ENCODE assay signal across 10 mouse cellular contexts in genomic region chr15:57162401-57163343, GRCm38 (mm10).
DNase-seq lines count a peak whose midpoint lies in the region; ATAC-seq lines count a peak whose summit lies in the region.
"Had no signal": no experiment of that assay in that cellular context is flagged by ENCODE, and none has a peak within 500 bp of the region (broad histone marks: within the 10 kb centered on the region; RNA-seq: fewer than 3 reads in every experiment).

No protein-coding gene starts in this region.

- WGBS in kidney, embryonic 15.5 days: 45% methylated on average over 12 of the region's 12 CpGs
- 30% methylated on average over 12 of the region's 12 CpGs for WGBS in forebrain, embryonic 10.5 days
- WGBS in limb, embryonic 12.5 days: 68% methylated on average over 12 of the region's 12 CpGs
- 61% methylated on average over 12 of the region's 12 CpGs for WGBS in intestine, embryonic 16.5 days

- no peak overlapping the region for H3K4me2 ChIP-seq in kidney, embryonic 15.5 days
- no peak overlapping the region for H3K4me2 ChIP-seq in limb, embryonic 12.5 days
- no peak overlapping the region for H3K4me2 ChIP-seq in intestine, embryonic 16.5 days (ENCODE audit: low read depth, low read length)
- H3K4me2 ChIP-seq: heart, embryonic 15.5 days had no signal

- H3K36me3 ChIP-seq in kidney, embryonic 15.5 days: no peaks in the 10 kb centered on the region
- no peaks in the 10 kb centered on the region for H3K36me3 ChIP-seq in forebrain, embryonic 10.5 days (replicated peaks)
- no peaks in the 10 kb centered on the region for H3K36me3 ChIP-seq in limb, embryonic 12.5 days
- H3K36me3 ChIP-seq in intestine, embryonic 16.5 days (ENCODE audit: control insufficient read depth, insufficient read depth, low read length): no peaks in the 10 kb centered on the region
- H3K36me3 ChIP-seq: heart, embryonic 15.5 days had no signal

- H3K9me3 ChIP-seq in kidney, embryonic 15.5 days (replicated peaks): no peaks in the 10 kb centered on the region
- no peaks in the 10 kb centered on the region for H3K9me3 ChIP-seq in forebrain, embryonic 10.5 days
- no peaks in the 10 kb centered on the region for H3K9me3 ChIP-seq in limb, embryonic 12.5 days
- H3K9me3 ChIP-seq in intestine, embryonic 16.5 days (ENCODE audit: control insufficient read depth, low read length): no peaks in the 10 kb centered on the region
- H3K9me3 ChIP-seq: heart, embryonic 15.5 days had no signal

- DNase-seq in kidney, adult 8-10 months: no peak
- DNase-seq in forebrain, embryonic 10.5 days (ENCODE audit: extremely low spot score, low spot score): peak; percentile 52
- peak; percentile 8 for DNase-seq in retina, embryonic 14.5 days (ENCODE audit: low spot score)
- DNase-seq in kidney, adult 18-20 months: no peak
- DNase-seq: layer of hippocampus, postnatal 36 days had no signal

- no peak overlapping the region for H3K9ac ChIP-seq in kidney, embryonic 15.5 days
- no peak overlapping the region for H3K9ac ChIP-seq in limb, embryonic 12.5 days (replicated peaks)
- no peak overlapping the region for H3K9ac ChIP-seq in intestine, embryonic 16.5 days (ENCODE audit: low read depth, low read length)
- H3K9ac ChIP-seq: heart, embryonic 15.5 days had no signal

- H3K4me3 ChIP-seq in kidney, embryonic 15.5 days (replicated peaks): no peak overlapping the region
- no peak overlapping the region for H3K4me3 ChIP-seq in forebrain, embryonic 10.5 days
- no peak overlapping the region for H3K4me3 ChIP-seq in limb, embryonic 12.5 days (replicated peaks)
- H3K4me3 ChIP-seq in intestine, embryonic 16.5 days (ENCODE audit: low read length): no peak overlapping the region
- H3K4me3 ChIP-seq: heart, embryonic 15.5 days had no signal

- 0 out of 2 replicates have a peak, but pooled peaks have one; percentile 9 for ATAC-seq in kidney, embryonic 15.5 days (replicated peaks; ENCODE audit: low FRiP score)
- peak; percentile 78 for ATAC-seq in limb, embryonic 12.5 days (ENCODE audit: insufficient number of reproducible peaks, insufficient read depth, low FRiP score, low TSS enrichment, low read depth)
- ATAC-seq in erythroblast, adult 5-6 weeks (replicated peaks; ENCODE audit: low FRiP score, poor library complexity, severe bottlenecking): no peak
- no peak for ATAC-seq in intestine, embryonic 16.5 days

- no peak overlapping the region for H3K27ac ChIP-seq in kidney, embryonic 15.5 days
- H3K27ac ChIP-seq in forebrain, embryonic 10.5 days: peak overlapping the region; percentile 52
- H3K27ac ChIP-seq in limb, embryonic 12.5 days: peak overlapping the region; percentile 86
- H3K27ac ChIP-seq in intestine, embryonic 16.5 days (ENCODE audit: low read length): no peak overlapping the region
- H3K27ac ChIP-seq: heart, embryonic 15.5 days had no signal

- no peaks in the 10 kb centered on the region for H3K27me3 ChIP-seq in kidney, embryonic 15.5 days
- no peaks in the 10 kb centered on the region for H3K27me3 ChIP-seq in forebrain, embryonic 10.5 days (ENCODE audit: poor library complexity, severe bottlenecking)
- no peaks in the 10 kb centered on the region for H3K27me3 ChIP-seq in limb, embryonic 12.5 days
- H3K27me3 ChIP-seq in intestine, embryonic 16.5 days (replicated peaks; ENCODE audit: control insufficient read depth, insufficient read depth, low read length): no peaks in the 10 kb centered on the region
- H3K27me3 ChIP-seq: heart, embryonic 15.5 days had no signal

- no peaks in the 10 kb centered on the region for H3K4me1 ChIP-seq in kidney, embryonic 15.5 days
- peaks cover 20% of the 10 kb centered on the region for H3K4me1 ChIP-seq in forebrain, embryonic 10.5 days
- H3K4me1 ChIP-seq in limb, embryonic 12.5 days (replicated peaks): no peaks in the 10 kb centered on the region
- no peaks in the 10 kb centered on the region for H3K4me1 ChIP-seq in intestine, embryonic 16.5 days (ENCODE audit: control insufficient read depth, insufficient read depth, low read length)
- H3K4me1 ChIP-seq: heart, embryonic 15.5 days had no signal

Comparison
In these comparisons a context has a peak if more than half of its experiments do, and no peak if none do; other contexts are left out.
1. ATAC-seq: peak in kidney, embryonic 15.5 days (single experiment) and limb, embryonic 12.5 days (single experiment); none in erythroblast, adult 5-6 weeks (single experiment) and intestine, embryonic 16.5 days (single experiment).
2. H3K27ac ChIP-seq: peak in forebrain, embryonic 10.5 days (single experiment) and limb, embryonic 12.5 days (single experiment); none in kidney, embryonic 15.5 days (single experiment) and intestine, embryonic 16.5 days (single experiment).
3. DNase-seq: peak in forebrain, embryonic 10.5 days (single experiment) and retina, embryonic 14.5 days (single experiment); none in kidney, adult 8-10 months (0 of 2) and kidney, adult 18-20 months (single experiment).